Mouse (Mus musculus) kidney, postnatal 0 days (tissue): ENCODE measurements around the gene Hpcal1. TPM values are rescaled to one million over a fixed set of nuclear protein-coding genes. Genes with fewer than 3 reads are reported as not detected.
A peak's percentile ranks its signal among the peaks of the same experiment; 100 is the strongest.

Source experiments
- ATAC-seq: fragments of 200-750 bp; cut with Nextera tagmentation; replicated peaks from 2 replicates; pipeline ENCODE4 v1.8.0; 2017; ENCODE audit warnings: low read depth, moderate number of reproducible peaks, moderate TSS enrichment, moderate library complexity; ENCODE audit not compliant: low FRiP score
- DNase-seq: peaks from one replicate; pipeline ENCODE4 v3.0.0-alpha.2; 2016; ENCODE audit warnings: low spot score
- H3K27ac ChIP-seq: fragments of 300-500 bp; sonication (generic); 2 replicates; pipeline ENCODE4 v1.5.1; 2014; ENCODE audit warnings: mild to moderate bottlenecking
- H3K27me3 ChIP-seq: fragments of 300-500 bp; sonication (generic); 2 replicates; pipeline ENCODE4 v1.6.1; 2014; ENCODE audit warnings: low read length, mixed read lengths; ENCODE audit not compliant: insufficient read depth
- H3K36me3 ChIP-seq: fragments of 300-500 bp; sonication (generic); 2 replicates; pipeline ENCODE4 v1.6.1; 2014; ENCODE audit warnings: low read length, mixed read lengths; ENCODE audit not compliant: insufficient read depth
- H3K4me1 ChIP-seq: fragments of 300-500 bp; sonication (generic); replicated peaks from 2 replicates; pipeline ENCODE4 v1.6.1; 2014; ENCODE audit warnings: antibody characterized with exemption, low read length, mixed read lengths; ENCODE audit not compliant: insufficient read depth
- H3K4me2 ChIP-seq: fragments of 300-500 bp; sonication (generic); 2 replicates; pipeline ENCODE4 v1.6.1; 2014; ENCODE audit warnings: mild to moderate bottlenecking, low read length, moderate library complexity, mixed read lengths
- H3K4me3 ChIP-seq: fragments of 300-500 bp; sonication (generic); replicated peaks from 2 replicates; pipeline ENCODE4 v1.5.1; 2014; ENCODE audit warnings: low read depth, low read length
- H3K9ac ChIP-seq: fragments of 300-500 bp; sonication (generic); 2 replicates; pipeline ENCODE4 v1.6.1; 2014; ENCODE audit warnings: low read depth, low read length
- H3K9me3 ChIP-seq: fragments of 300-500 bp; sonication (generic); replicated peaks from 2 replicates; pipeline ENCODE4 v1.6.1; 2016; ENCODE audit warnings: low read length, inconsistent platforms, mixed read lengths
- CTCF ChIP-seq: IDR thresholded peaks from 2 replicates; pipeline ENCODE4 v1.5.1; 2016; ENCODE audit warnings: antibody characterized with exemption, low read depth, mild to moderate bottlenecking, moderate library complexity
- WGBS: fragments of 180-500 bp; shearing (Covaris S2); extraction: QIAGEN DNeasy Blood & Tissue Kit; methylation state at CpG from one replicate; pipeline ENCODE4 v1.1.7; 2014; 5-methylcytosine and 5-hydroxymethylcytosine counted together
- polyA plus RNA-seq: library from polyadenylated mRNA; unstranded; fragments of >200 nt; fragmentation: Nextera tagmentation; extraction: Ambion mirVana; gene quantifications from 2 replicates; pipeline ENCODE4 v1.2.1, GENCODE M21; 2015

Gene Hpcal1
- polyA plus RNA-seq, 1 experiment from 2014 or later, result 70.6 TPM

DNA sequence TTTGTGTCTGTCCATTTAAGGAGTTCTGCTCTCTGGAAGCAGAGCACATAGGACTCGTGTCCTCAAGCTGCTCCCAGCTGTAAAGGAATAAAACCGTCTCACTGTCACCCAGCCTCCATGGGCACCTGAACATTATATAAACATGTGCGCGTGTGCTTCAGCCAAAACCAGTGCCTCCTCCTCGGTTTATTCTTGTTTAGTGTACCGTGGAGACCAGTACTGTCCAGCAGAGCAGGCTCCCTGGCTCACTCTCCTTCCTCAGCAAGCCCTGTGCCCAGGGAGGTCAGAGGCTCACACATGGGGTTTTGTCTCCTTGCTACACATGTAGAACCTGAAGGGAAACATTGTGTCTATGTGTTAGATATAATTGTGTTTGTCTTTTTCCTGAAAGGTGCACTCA is 27.5 kb downstream of the Hpcal1 start:
- ATAC-seq, result 0 out of 2 replicates have a peak, but pooled peaks have one; percentile 30
- Histone ChIP-seq H3K4me3 (no peak overlapping the region), H3K9ac (no peak overlapping the region), H3K36me3 (no peaks in the 10 kb centered on the region), H3K27ac (no peak overlapping the region), H3K27me3 (no peaks in the 10 kb centered on the region), H3K9me3 (no peaks in the 10 kb centered on the region), H3K4me1 (no peaks in the 10 kb centered on the region), H3K4me2 (no peak overlapping the region)
- no peak for DNase-seq
- TF ChIP-seq CTCF, result no peak
- WGBS, result 33% methylated on average over 6 of the region's 6 CpGs

DNA sequence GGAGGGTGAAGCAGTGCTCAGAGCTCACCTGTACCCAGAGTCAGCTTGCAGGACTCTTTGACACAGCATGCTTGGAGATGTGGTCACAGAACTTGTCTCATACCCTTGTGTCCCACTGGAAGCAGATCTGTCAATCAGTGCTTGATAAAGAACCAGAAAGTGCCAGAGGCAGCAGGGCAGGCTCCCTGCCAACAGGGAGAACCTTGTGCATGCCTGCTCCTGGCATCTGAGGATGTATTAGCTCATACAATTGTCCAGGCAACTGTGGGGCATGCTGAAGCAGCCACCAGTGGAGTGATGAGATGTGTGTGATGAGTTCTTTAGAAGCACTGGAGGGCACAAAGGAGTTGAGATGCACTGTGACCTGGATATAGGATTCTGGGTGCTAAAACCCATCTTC is 30.4 kb downstream of the Hpcal1 start:
- peaks cover 3% of the 10 kb centered on the region; the same call in 1 of the 2 replicates for H3K4me1 ChIP-seq
- no peaks in the 10 kb centered on the region for H3K9me3 ChIP-seq
- no peaks in the 10 kb centered on the region for H3K27me3 ChIP-seq
- DNase-seq (no peak), ATAC-seq (no peak)
- H3K4me2 ChIP-seq, result no peak overlapping the region
- no peak for TF ChIP-seq CTCF
- H3K4me3 ChIP-seq, result no peak overlapping the region
- H3K9ac ChIP-seq, result no peak overlapping the region
- H3K36me3 ChIP-seq, result no peaks in the 10 kb centered on the region
- H3K27ac ChIP-seq, result no peak overlapping the region

DNA sequence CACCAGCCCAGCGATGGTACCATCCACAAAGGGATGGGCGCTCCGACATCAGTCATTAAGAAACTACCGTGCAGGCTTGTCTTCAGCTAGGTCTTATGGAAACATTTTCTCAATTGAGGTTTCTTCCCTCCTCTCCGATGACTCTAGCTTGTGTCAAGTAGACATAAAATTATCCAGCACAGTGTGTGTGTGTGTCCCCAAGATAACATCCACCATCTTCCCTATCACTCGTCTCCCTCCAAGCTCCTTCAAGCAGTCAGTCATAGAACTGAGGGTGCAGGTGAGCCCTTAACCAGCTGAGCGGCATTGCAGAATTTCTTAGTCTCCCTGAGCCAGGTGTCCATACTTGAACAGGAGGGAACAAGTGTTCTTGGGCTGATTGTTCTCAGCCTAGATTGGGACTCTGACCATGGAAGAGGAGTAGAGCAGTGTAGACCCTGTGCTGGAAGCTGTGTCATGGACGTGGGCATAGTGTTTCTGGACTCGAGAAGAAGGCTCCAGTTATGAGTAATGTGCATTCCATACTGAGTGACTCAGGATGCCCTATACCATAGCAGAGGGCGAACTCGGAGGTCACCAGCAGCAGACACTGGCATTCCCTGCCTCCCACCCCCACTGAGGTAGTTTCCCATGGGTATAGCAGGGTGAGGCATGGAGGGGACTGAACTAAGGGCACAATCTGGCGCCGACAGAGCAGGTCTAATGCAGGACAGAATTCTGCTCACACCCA is 32.0 kb downstream of the Hpcal1 start:
- ATAC-seq (no peak), DNase-seq (no peak)
- H3K9me3 ChIP-seq, result no peaks in the 10 kb centered on the region
- H3K4me2 ChIP-seq, result no peak overlapping the region
- H3K27me3 ChIP-seq, result no peaks in the 10 kb centered on the region
- TF ChIP-seq CTCF, result no peak
- no peak overlapping the region for H3K9ac ChIP-seq
- H3K4me3 ChIP-seq, result no peak overlapping the region
- no peaks in the 10 kb centered on the region for H3K36me3 ChIP-seq
- peaks cover 16% of the 10 kb centered on the region; the same call in 1 of the 2 replicates for H3K4me1 ChIP-seq
- H3K27ac ChIP-seq, result no peak overlapping the region
- WGBS, result 88% methylated on average over 13 of the region's 13 CpGs

DNA sequence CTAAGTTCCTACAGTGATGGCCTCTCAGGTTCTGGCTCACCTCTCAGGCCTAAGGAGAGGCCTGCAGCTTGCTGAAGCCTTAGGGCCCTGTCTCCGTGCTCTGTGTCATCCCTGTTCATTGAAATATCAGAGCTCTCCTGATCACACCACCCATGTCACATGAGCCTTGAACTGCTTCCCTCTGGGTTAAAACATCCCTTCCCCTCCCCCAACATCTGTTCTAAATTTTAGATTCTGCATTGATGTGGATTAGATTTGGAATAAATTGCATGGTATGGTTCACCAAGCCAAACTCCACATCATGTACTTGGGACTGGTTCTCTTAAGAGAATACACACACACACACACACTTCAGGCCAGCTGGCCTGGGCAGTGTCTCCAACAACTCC is 32.5 kb downstream of the Hpcal1 start:
- Histone ChIP-seq H3K9me3 (no peaks in the 10 kb centered on the region), H3K27ac (no peak overlapping the region), H3K36me3 (no peaks in the 10 kb centered on the region), H3K4me3 (no peak overlapping the region), H3K4me1 (peaks cover 21% of the 10 kb centered on the region), H3K27me3 (no peaks in the 10 kb centered on the region), H3K4me2 (no peak overlapping the region), H3K9ac (no peak overlapping the region)
- ATAC-seq (no peak), DNase-seq (no peak)
- 95% methylated on average over 1 of the region's 1 CpGs for WGBS
- TF ChIP-seq CTCF, result no peak

DNA sequence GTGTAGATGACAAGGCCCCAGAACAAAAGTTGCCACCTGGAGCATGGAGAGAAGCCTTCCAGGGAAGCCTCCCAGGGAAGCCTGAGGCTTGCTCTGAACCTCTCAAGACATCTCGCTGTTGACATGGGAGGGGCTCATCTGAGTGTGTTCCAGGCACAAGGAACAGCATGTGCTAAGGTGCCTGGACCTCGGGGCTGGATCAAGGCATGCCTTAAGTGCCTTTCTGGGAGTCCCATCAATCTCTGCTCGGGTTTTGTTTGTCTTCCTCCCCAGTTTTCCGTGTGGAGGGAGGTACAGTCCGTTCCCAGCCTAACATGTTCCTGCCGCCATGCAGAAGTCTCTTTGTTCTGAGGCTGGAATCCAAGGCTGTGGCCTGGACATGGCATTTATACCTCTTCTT is 33.3 kb downstream of the Hpcal1 start:
- no peak for ATAC-seq
- peaks cover 23% of the 10 kb centered on the region for H3K4me1 ChIP-seq
- H3K9me3 ChIP-seq, result no peaks in the 10 kb centered on the region

DNA sequence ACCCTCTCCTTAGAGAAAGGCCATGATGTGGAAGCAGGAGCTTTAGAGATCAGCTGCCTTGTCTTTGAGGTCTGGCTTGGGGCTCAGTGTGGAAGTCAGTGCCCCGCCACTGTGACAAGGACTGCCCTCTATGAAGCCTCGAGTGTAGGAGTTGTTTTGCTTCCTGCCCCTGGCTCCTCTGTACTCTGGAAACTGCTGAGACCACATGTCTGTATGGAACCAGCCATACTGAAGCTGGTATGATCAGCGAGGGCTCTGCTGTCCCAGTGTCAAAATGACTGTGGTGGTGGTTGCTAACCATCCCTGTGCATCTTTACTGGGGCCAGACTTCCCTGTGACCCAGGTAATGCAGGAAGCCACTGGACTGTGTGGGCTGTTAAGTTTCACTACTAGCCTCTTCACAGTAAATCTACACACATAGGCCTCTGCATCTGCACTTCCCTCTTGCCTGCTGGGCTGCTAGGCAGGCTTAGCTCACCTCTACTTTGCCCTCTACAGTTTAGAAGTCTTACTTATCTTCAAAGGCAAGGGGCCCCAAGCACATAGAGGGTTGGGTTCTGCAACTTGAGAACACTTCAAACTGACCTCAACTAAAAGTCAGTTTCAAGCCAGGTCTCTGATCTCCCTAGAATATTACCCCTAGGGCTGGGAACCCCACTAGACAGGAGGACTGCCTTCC is 33.9 kb downstream of the Hpcal1 start:
- Histone ChIP-seq H3K4me2 (no peak overlapping the region), H3K27me3 (no peaks in the 10 kb centered on the region), H3K4me1 (peaks cover 27% of the 10 kb centered on the region), H3K36me3 (no peaks in the 10 kb centered on the region), H3K27ac (peak overlapping the region; percentile 57; the same call in 1 of the 2 replicates), H3K9me3 (no peaks in the 10 kb centered on the region), H3K9ac (no peak overlapping the region), H3K4me3 (no peak overlapping the region)
- DNase-seq (no peak), ATAC-seq (no peak)
- WGBS, result 27% methylated on average over 3 of the region's 3 CpGs
- no peak for TF ChIP-seq CTCF

More for the DNA sequence above, 33.3 kb downstream of the Hpcal1 start:
- H3K4me3 ChIP-seq, result no peak overlapping the region
- TF ChIP-seq CTCF, result no peak
- no peaks in the 10 kb centered on the region for H3K27me3 ChIP-seq
- no peak overlapping the region for H3K9ac ChIP-seq
- WGBS, result 39% methylated on average over 6 of the region's 6 CpGs
- no peaks in the 10 kb centered on the region for H3K36me3 ChIP-seq
- peak overlapping the region; percentile 57; the same call in 1 of the 2 replicates for H3K27ac ChIP-seq
- H3K4me2 ChIP-seq, result no peak overlapping the region
- no peak for DNase-seq
